8 mouse cellular contexts compared by ENCODE assay signal in genomic region chr3:129299874-129300273, GRCm38 (mm10). TPM values are rescaled to one million over a fixed set of nuclear protein-coding genes. Genes with fewer than 3 reads are reported as not detected.
DNase-seq lines count a peak whose midpoint lies in the region; ATAC-seq and TF ChIP-seq lines count a peak whose summit lies in the region.

No protein-coding gene starts in this region.

- 58% methylated on average over 1 of the region's 1 CpGs for WGBS in heart, adult 2 months
- 67% methylated on average over 1 of the region's 1 CpGs for WGBS in heart, embryonic 12.5 days
- 47% methylated on average over 1 of the region's 1 CpGs for WGBS in lung, postnatal 0 days

- no peaks in the 10 kb centered on the region for H3K79me2 ChIP-seq in heart, adult 2 months (replicated peaks; ENCODE audit: control insufficient read depth, insufficient read depth, low read length)

- H3K36me3 ChIP-seq in heart, adult 2 months (ENCODE audit: control insufficient read depth, insufficient read depth, low read length): no peaks in the 10 kb centered on the region
- no peaks in the 10 kb centered on the region for H3K36me3 ChIP-seq in heart, embryonic 12.5 days
- no peaks in the 10 kb centered on the region for H3K36me3 ChIP-seq in lung, postnatal 0 days (ENCODE audit: insufficient read depth, low read length)

- H3K4me2 ChIP-seq in heart, embryonic 12.5 days: no peak overlapping the region
- H3K4me2 ChIP-seq in lung, postnatal 0 days (replicated peaks; ENCODE audit: low read depth, low read length): no peak overlapping the region

- TF ChIP-seq EP300 in heart, adult 2 months (IDR thresholded peaks at IDR 0.05; ENCODE audit: insufficient read depth, low read depth, low read length): no peak
- TF ChIP-seq EP300 in lung, postnatal 0 days (IDR thresholded peaks at IDR 0.05): no peak

- DNase-seq in heart, adult 2 months: no peak
- peak; percentile 74 for DNase-seq in lung, postnatal 0 days (ENCODE audit: low spot score)
- no peak for DNase-seq in lung, adult 18-20 months
- DNase-seq in ZHBTc4 (ENCODE audit: low read depth, low spot score): peak; percentile 67
- peak; percentile 54 for DNase-seq in lung, postnatal 10 days
- DNase-seq in frontal cortex, postnatal 14 days (ENCODE audit: low spot score in 2 of 2): no peak
- DNase-seq in urinary bladder, postnatal 4 days (ENCODE audit: low spot score in 2 of 2): no peak

- TF ChIP-seq CTCF in heart, adult 2 months (IDR thresholded peaks at IDR 0.05): peak; percentile 83
- TF ChIP-seq CTCF in lung, postnatal 0 days (IDR thresholded peaks at IDR 0.05): peak; percentile 78

- ATAC-seq in heart, embryonic 12.5 days (ENCODE audit: insufficient number of reproducible peaks, low FRiP score): no peak
- ATAC-seq in lung, postnatal 0 days: no peak

- H3K4me3 ChIP-seq in heart, adult 2 months: no peak overlapping the region
- H3K4me3 ChIP-seq in heart, embryonic 12.5 days: no peak overlapping the region
- no peak overlapping the region for H3K4me3 ChIP-seq in lung, postnatal 0 days (ENCODE audit: low read depth, low read length)

- no peak overlapping the region for H3K27ac ChIP-seq in heart, adult 2 months
- H3K27ac ChIP-seq in heart, embryonic 12.5 days (ENCODE audit: poor library complexity, severe bottlenecking): no peak overlapping the region
- no peak overlapping the region for H3K27ac ChIP-seq in lung, postnatal 0 days (ENCODE audit: low read length)

- peaks cover 1% of the 10 kb centered on the region for H3K4me1 ChIP-seq in heart, adult 2 months (ENCODE audit: control insufficient read depth, insufficient read depth, low read length)
- H3K4me1 ChIP-seq in heart, embryonic 12.5 days (replicated peaks): peaks cover 3% of the 10 kb centered on the region; the same call in 1 of the 2 replicates
- H3K4me1 ChIP-seq in lung, postnatal 0 days (ENCODE audit: insufficient read depth, low read depth, low read length): no peaks in the 10 kb centered on the region

- no peaks in the 10 kb centered on the region for H3K9me3 ChIP-seq in heart, embryonic 12.5 days (replicated peaks)
- H3K9me3 ChIP-seq in lung, postnatal 0 days (ENCODE audit: low read length): no peaks in the 10 kb centered on the region

- intact Hi-C loops in heart, adult 2 months (cut with DNase I): loop anchor here (5.0 to 10.0 kb wide), 2 partner anchors 235 to 332 kb away; partner anchors contain the start of gene Elovl6

- H3K9ac ChIP-seq in heart, adult 2 months (ENCODE audit: low read depth, low read length): no peak overlapping the region
- no peak overlapping the region for H3K9ac ChIP-seq in heart, embryonic 12.5 days
- H3K9ac ChIP-seq in lung, postnatal 0 days (replicated peaks; ENCODE audit: low read depth): no peak overlapping the region

- no peak for TF ChIP-seq POLR2A in heart, adult 2 months (IDR thresholded peaks at IDR 0.05; ENCODE audit: insufficient read depth, low read depth, low read length)

- H3K27me3 ChIP-seq in heart, adult 2 months (ENCODE audit: control insufficient read depth, insufficient read depth, low read length): no peaks in the 10 kb centered on the region
- no peaks in the 10 kb centered on the region for H3K27me3 ChIP-seq in heart, embryonic 12.5 days (replicated peaks)
- no peaks in the 10 kb centered on the region for H3K27me3 ChIP-seq in lung, postnatal 0 days (replicated peaks; ENCODE audit: insufficient read depth, low read length)

RNA-seq across cellular contexts. Expression of gene Enpep, which starts 32.6 kb away (rescaled TPM):
- total RNA-seq in heart, adult 2 months (2021): 1 to 10 TPM; 5.9 to 6.2 TPM
- 5.1 and 9.7 TPM in 2 replicates for polyA plus RNA-seq in heart, adult 2 months (2012; rRNA removed)
- polyA plus RNA-seq in heart, embryonic 12.5 days (2016; fragmentation: Nextera tagmentation; extraction: Ambion mirVana): 14.6 and 15.5 TPM in 2 replicates
- 106 and 118 TPM in 2 replicates for polyA plus RNA-seq in lung, postnatal 0 days (2015; fragmentation: Nextera tagmentation; extraction: Ambion mirVana)

Comparison
In these comparisons a context has a peak if more than half of its experiments do, and no peak if none do; other contexts are left out.
1. DNase-seq: peak in lung, postnatal 0 days (single experiment), ZHBTc4 (single experiment) and lung, postnatal 10 days (single experiment); none in heart, adult 2 months (0 of 2), lung, adult 18-20 months (0 of 2), frontal cortex, postnatal 14 days (0 of 2) and urinary bladder, postnatal 4 days (0 of 2).